Mouse (Mus musculus) gastrocnemius, postnatal 14 days (tissue): ENCODE results near the gene Dao. TPM values are rescaled to one million over a fixed set of nuclear protein-coding genes. Genes with fewer than 3 reads are reported as not detected.

ENCODE experiments used
- DNase-seq: peaks from one replicate; pipeline ENCODE4 v3.0.0; 2021; ENCODE audit warnings: mixed read lengths
- intact Hi-C: fragments of 180-260 bp; cut with DNase I; formaldehyde crosslinking; loops from one replicate; pipeline ENCODE4 v1.15.1; 2025; ENCODE audit warnings: low total_unique reads
- long read RNA-seq, 2 experiments: library from polyadenylated mRNA; stranded (forward); transcript quantifications; one replicate each; pipeline ENCODE4 v2.0.0; 2021
- total RNA-seq, 2 experiments: library from RNA; stranded (reverse); gene quantifications; 2 replicates each; pipeline ENCODE4 v1.2.3; 2021

Gene Dao
- not detected for total RNA-seq
- long read RNA-seq, experiment 1: 0 reads
- long read RNA-seq, experiment 2: 0 reads

DNA sequence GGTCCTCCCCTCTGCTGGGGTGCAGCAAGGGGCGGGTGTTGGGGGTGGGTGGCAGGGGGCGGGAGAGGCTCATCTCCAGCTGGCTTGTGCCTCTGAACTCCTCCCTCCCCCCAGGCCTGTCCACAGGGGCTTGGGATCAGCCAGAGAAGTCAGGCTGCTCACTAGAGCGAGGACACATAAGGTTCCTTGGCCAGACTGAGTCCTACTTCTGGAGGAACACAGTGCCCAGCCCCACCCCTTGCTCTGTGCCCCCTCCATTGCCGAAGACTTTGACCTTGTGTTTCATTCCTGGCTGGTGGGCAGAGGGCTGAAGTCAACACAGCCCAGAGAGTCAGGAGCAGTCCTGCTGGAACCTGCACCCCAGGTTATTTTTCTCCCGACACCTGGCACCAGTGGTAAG is at the start of gene Dao:
Dao (plus strand) TSS at position 162 of the 400 bp plus-strand sequence.
- no peak for DNase-seq
- intact Hi-C loops: no loop called here

DNA sequence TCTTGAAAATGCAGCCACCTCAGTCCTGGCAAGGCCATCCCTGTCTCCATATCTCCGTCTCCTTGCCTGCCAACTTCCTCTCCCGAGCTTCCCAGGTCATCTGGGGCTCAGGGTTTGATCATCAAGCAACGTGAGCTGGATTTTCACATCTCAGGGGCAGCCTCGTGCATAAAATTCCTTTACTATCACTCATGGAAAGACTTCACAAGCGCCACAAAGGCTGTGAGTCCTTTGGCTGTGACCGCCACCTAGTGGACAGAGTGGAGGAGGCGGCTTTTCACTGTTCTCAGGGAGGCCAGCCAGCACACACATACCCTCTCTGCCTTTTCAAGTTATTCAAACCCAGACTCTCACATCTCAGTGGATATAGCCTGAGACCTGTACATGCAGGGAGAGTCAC is 49.1 kb upstream of the Dao start:
- intact Hi-C loops: loop anchor here (2.0 kb wide), 1 partner anchor 100 kb away; no protein-coding TSS in a partner anchor
- DNase-seq: peak; percentile 81

DNA sequence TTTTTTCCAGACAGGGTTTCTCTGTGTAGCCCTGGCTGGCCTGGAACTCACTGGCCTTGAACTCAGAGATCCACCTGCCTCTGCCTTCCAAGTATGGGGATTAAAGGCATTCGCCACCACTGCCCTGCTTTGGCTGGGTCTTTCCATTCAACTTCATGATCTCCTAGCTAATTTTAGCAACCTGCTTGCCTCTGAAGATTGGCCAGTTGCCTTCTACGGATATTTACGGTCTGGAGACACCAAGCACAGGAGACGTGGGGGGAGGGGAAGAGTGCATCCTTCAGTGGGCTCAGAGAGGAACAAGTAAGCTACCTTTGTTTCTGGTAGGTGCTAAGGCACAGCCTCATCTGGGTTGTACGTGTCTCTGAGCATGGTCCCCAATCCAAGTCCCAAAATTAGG is 48.2 kb upstream of the Dao start:
- intact Hi-C loops: loop anchor here (2.0 kb wide), 1 partner anchor 100 kb away; no protein-coding TSS in a partner anchor
- no peak for DNase-seq

DNA sequence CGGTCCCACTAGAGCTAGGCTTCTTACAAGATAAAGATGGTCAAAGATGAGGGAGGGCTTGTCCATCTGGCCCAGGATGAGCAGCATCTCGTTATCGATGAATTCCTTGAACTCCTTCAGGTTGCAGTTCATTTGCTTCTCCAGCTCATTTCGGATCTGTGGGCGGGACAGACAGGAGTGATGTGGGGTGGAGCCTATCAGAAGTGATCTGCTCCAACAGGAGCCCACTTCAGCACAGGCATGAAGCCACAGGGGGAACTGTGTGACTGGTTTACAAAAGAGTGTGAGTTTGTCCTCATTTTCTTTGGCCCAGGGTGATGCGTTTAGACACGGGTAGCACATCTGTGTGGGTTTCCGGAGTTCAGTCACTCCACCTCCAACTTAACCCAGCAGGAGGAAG is 47.8 kb upstream of the Dao start:
- DNase-seq: no peak
- intact Hi-C loops: loop anchor here (2.0 kb wide), 1 partner anchor 101 kb away; no protein-coding TSS in a partner anchor

DNA sequence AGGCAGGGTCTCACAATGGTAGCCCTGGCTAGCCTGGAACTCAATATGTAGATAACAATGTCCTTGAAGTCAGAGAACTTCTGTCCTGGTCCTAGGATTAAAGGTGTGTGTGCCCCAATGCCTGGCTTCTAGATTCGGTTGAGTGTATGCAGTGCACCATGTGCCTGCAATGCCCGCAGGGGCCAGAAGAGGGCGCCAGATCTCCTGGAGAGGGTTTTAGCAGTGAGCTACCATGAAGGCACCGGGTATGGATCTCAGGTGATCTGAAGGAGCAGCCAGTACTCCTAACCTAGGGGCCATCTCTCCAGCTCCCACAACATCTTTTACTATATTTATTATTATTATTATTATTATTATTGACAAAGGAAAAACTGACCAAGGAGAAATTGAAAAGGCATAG is 47.0 kb upstream of the Dao start:
- intact Hi-C loops: no loop called here
- DNase-seq: peak; percentile 86

DNA sequence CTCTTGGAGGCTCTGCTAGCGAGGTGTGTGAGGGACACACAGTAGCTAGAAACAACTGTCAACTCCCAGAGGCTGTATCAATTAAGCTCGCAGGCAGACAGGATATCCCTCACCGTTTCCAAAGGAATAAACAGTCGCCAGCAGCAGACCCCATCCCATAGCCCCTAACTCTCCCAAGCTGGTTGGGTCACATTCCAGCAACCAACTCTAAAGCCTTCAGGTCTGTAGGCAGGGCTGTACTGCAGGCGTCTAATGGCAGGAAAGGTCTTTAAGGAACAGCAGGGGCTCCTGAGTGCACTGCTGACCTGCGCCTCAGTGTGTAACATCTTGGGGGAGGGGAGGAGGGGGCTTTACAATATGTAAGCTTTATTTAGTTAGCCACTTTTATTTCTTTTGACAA is 44.5 kb upstream of the Dao start:
- intact Hi-C loops: no loop called here
- DNase-seq: no peak

DNA sequence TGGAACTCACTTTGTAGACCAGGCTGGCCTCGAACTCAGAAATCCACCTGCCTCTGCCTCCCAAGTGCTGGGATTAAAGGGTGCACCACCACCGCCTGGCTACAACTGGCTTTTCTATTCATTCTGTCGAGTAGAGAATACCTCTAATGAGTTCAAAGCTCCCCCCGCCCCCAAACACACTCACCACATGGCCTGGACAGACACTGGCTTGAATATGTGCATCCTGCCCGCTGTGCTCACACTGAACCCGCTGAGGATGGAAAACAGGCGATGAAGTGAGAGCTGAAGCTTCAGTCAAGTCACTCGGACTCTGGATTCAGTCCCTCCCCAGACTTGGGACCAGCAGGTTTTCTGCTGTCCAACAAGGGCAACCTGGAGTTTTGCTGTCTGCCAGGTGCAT is 43.1 kb upstream of the Dao start:
- DNase-seq: no peak
- intact Hi-C loops: loop anchor here (5.0 kb wide), 1 partner anchor 87 kb away; no protein-coding TSS in a partner anchor

DNA sequence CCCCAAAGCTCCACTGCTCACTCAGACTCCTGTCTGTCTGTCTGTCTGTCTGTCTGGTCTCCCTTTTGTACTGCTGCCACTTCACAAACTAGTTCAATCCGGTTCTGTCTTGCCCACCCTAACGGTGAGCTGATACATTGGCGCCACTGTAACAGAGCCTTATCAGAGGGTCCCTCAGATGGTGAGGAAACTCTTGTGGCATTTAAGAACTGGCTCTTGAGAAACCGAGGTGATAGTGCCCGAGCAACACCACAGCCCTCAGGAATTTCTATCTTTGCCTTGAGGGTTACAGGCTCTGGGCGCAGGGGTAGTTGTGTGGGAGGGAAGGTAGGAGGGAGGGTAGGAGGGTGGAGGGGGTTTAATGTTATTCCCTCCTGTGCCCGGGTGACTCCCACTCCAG is 41.7 kb upstream of the Dao start:
- no peak for DNase-seq
- intact Hi-C loops: loop anchor here (5.0 kb wide), 1 partner anchor 86 kb away; no protein-coding TSS in a partner anchor

DNA sequence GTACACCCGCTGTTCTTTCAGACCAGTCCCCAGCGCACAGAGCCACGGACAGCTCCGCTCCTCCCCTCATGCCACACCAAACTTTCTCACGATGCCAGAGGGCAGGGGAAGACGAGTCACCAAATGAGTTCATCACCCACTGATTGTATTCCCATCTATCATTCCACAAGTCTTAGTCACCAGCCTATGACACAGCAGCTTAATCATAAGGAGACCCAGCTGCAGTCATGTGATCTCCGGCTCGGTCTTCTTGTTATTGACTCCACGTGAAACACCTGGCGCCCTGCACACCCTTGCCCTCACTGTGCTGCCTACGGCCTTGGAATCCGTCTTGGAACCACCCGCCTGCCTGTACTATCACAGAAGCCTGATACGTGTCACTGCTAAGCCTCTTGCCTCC is 38.5 kb upstream of the Dao start:
- DNase-seq: no peak
- intact Hi-C loops: loop anchor here (5.0 kb wide), 1 partner anchor 82 kb away; no protein-coding TSS in a partner anchor

DNA sequence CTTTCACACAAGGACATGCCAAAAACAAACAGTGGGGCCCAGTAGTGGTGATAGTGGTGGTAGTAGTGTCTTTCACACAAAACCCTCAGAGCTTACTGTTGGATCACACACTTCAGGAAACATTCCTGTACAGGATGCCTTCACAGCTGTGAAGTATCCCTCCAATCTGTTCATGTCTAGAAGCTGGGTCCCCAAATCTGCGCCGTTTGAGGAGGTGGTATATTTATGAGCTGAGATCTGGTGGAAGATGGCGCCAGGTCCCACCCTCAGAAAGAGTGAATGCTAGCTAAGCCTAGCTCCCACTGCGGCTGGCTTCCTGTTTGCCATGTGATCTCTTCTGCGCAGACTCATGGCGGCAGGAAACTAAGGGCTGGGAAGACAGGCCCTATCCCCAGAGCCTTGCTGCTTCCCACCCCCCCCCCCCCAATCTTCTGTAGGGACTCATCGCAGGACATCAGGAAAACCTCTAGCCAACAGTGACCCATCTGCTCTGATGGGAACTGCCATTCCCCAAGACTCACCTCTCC is 37.8 kb upstream of the Dao start:
- no peak for DNase-seq
- intact Hi-C loops: no loop called here

DNA sequence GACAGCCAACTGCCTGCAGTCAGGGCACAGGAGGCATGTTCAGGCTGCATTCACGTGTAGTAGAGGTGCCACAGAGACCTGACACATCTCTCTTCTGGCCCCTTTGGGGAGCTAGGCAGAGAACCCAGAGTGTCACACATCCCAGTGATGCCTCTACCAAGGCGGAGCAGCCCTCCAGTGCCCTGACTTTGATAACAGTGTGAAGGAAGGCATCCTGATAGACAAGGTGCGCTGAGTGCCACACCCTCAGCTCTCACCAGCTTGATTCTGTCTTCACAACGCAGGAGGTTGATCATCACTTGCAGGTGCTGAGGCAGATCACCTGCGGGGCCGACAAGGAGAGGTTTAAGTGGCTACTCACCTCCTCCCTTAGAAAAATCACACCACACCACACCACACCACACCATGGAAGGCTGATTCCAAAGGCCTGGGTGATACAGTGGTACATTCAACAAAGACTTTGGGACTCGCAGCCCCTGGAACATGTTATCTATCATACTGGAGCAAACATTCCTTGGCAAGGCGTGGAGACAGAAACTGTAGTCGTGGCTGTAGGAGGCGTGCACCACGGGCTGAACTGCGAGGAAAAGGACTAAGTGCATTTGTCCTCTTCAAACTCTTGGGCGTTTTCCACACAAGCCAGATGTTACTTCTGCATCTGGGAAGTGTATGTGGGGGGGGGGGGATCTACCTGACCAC is 36.9 kb upstream of the Dao start:
- no peak for DNase-seq
- intact Hi-C loops: no loop called here

DNA sequence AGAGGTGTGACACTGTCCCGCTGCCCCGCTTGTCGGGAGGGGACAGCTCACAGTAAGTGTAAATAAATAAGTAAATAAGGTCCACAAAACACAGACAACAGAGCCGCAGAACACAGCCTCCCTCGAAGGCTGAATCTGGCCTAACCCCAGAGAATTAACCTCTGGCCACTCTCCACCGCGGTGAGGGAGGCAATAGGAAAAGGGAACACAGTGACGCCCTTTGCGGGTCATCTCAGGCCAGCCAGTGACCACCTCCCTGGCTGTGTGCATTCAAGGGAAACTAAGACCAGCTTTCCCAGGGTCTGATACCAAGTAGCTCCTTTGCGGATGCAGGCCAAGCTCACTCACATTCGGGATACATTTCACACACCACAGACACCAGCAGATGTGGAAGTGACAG is 35.1 kb upstream of the Dao start:
- DNase-seq: peak; percentile 43
- intact Hi-C loops: no loop called here

DNA sequence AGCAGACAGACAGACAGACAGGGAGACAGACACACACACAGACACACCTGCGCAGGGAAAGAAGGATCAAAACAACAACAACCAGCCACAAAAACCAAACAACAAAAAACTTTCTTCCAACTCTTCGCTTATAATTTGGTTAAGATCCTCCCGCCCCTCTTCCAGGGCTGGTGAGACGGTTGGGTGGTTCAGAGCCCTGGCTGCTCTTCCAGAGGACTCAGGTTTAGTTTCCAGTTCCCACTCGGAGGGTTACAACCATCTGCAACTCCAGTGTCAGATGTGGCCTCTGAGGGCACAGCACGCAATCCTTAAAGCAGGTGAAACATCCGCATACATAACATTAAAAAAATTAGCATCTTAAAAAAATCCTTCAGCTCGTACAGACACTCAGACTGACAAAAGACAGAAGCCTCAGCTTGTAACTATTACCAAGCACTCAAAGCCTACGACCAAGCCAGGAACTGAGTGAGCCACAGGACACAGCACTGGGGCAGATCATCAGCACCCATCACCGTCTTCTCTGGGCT is 32.0 kb upstream of the Dao start:
- DNase-seq: no peak
- intact Hi-C loops: no loop called here

DNA sequence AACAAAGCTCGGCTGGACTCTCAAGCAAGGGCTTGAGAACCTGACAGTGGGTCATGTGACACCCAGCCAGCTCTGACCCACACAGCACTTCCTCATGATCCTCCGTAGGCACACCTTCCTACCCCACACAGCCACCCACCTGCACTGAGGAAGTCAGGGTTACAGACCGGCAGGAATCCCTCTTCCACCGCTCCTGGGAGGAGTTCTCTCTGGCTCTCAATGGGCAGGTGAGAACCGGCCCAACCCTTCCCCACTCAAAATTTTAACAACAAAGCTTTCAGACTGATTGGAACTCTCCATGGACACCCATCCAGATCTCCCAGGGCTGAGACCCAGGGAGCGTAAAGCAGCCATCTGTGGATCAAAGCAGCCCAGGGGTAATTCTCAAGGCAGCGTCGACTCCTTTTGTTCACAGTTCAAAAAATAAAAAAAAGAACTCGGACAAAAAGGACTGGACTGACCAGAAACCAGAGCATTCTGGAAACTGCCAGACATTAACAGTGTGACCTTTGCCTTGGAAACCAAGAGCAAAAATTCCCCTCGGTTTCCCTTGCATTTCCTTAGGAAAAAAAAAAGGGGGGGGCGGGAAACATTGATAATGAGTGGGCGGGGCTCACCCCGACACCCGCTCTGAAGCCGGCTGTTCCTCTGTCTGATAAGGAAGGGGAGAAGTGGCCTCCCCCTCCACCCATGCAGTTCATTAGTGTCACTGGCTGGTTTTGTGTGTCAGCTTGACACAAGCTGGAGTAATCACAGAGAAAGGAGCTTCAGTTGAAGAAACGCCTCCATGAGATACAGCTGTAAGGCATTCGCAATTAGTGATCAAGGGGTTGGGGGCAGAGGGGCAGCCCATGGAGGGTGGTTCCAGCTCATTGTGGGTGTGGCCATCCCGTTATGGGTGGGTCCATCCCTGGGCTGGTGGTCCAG is 30.7 kb upstream of the Dao start:
- DNase-seq: no peak
- intact Hi-C loops: no loop called here

DNA sequence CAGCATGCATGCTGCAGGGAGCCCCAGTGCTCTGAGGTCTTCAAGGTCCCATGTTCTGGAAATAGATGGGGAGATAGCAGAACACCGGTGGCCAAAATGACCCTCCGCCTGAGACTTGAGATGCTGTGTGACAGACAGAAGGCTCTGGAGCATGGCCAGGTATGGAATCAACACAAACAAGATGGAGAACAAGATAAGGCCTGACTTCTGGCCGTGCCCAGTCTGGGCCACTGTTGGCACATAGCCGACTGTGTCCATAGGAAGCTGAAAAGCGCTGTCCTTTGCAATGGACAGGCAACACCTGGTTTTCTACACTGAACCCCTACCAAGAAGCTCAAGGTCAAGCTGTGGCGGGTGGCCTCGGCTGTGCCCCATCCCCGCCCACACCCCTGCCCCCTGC is 29.7 kb upstream of the Dao start:
- intact Hi-C loops: no loop called here
- DNase-seq: no peak

DNA sequence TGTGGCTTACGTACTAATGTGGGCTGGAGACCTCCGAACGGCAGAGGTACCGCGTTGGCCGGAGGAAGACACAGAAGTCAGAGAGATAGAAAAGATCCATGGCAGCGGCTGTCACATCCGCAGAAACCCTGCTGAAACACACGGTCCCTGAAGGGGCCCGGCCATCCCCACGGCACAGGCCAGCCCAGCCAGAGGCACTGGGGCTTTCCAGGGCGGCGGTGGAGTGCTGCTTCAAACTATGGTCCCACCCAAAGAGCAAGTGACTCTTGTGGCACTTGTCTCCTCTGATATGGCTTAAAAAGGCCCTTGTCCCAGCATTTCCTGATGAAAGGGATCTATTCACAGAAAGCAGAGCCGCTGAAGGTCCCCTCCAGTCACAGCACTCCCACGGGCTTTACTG is 28.9 kb upstream of the Dao start:
- intact Hi-C loops: no loop called here
- DNase-seq: no peak

DNA sequence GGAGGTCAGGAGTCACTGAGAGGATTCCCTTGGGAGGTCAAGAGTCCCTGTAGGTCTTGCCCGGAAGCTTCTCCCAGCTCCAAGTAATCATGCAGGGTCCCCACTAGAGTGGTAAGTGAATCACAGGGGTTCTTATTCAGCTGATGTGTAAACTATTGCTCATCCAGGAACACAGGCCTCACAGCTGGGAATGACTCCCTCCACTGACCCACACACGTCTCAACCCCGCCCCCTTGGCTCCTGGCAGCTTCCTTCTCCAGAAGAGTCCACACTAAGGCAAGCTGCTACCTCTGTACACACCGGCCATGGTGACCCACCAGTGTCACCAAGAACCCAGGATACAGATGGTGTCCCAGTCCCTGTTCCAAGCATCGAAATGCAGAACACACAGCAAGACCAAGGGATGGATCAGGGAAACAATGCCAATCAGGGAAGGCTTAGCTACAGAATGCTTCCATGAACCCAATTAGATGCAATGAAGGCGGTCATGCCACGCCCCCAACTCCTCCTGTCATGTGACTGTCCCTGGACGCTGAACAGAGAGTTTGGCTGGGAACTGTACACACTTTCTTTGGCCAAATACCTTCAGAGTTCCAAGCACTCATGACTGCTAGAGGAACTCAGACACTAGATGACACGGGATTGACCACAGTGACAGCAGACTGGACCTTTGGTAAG is 27.8 kb upstream of the Dao start:
- intact Hi-C loops: no loop called here

DNA sequence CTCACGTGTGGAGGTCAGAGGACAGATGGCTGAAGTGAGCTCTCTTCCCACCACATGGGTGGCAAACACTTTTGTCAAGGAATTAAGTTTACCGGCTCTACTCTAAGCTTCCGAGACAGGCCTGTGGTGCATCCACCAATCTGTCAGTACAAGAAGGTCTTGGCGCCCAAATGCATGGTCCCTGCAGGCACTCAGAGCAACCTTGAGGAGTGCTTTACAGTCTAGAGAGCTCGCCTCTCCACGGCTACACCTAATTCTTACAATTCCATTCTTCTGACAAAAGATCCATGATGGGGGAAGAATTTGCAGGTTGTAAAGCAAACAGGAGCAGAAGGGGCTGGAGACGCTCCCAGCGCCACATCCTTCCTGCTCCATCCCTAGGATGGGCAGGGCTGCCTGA is 26.9 kb upstream of the Dao start:
- intact Hi-C loops: no loop called here

More for the DNA sequence above, 27.8 kb upstream of the Dao start:
- DNase-seq: peak; percentile 74

DNA sequence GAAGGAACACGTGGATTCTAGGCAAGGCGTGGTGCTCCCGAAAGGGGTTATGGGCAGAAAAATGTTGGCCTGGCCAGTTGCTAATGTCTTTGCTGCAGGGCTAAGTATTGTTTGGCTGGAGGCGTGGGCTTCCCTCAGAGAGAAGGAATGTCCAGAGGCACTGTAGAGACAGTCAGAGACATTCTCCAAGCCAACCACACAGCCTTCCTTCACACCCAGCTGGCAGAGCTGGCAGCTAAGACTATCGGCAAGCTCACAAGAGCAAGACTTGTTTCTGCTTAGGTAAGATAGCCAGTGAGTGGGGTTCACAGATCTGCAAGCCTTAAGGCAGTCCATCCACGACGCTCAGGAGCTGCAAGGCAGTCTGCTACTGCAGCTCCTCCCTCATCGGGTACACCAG is 26.2 kb upstream of the Dao start:
- intact Hi-C loops: no loop called here
- peak; percentile 52 for DNase-seq

More for the DNA sequence above, 26.9 kb upstream of the Dao start:
- DNase-seq: no peak
